Mouse (Mus musculus) olfactory bulb, adult 2 months (tissue): ENCODE results near the gene Gata5.

Experiments used
- CTCF ChIP-seq: fragments of 200-500 bp; IDR thresholded peaks from 2 replicates; pipeline ENCODE4 v1.5.1; 2012; ENCODE audit warnings: low read depth, mild to moderate bottlenecking, low read length, moderate library complexity; ENCODE audit not compliant: insufficient read depth
- POLR2A ChIP-seq: fragments of 200-500 bp; IDR thresholded peaks from 2 replicates; pipeline ENCODE4 v1.6.1; 2012; ENCODE audit warnings: mild to moderate bottlenecking, low read depth, low read length, moderate library complexity; ENCODE audit not compliant: insufficient read depth

- no peak for TF ChIP-seq CTCF
- no peak for TF ChIP-seq POLR2A
These were observed 44.0 kb downstream of the Gata5 start for GRCm38 (mm10) chr2:180290503-180290902.
